Mouse (Mus musculus) lung, postnatal 0 days (tissue): ENCODE measurements around the gene Trak1. TPM values are rescaled to one million over a fixed set of nuclear protein-coding genes. Genes with fewer than 3 reads are reported as not detected.

Experiments
- ATAC-seq: fragments of 200-750 bp; cut with Nextera tagmentation; 2 replicates; pipeline ENCODE4 v1.8.0; 2017; ENCODE audit warnings: moderate library complexity
- DNase-seq: peaks from one replicate; pipeline ENCODE4 v3.0.0-alpha.2; 2016; ENCODE audit warnings: low spot score
- H3K27ac ChIP-seq: fragments of 300-500 bp; sonication (generic); 2 replicates; pipeline ENCODE4 v1.5.1; 2014; ENCODE audit warnings: antibody characterized with exemption, mild to moderate bottlenecking, low read length, mixed read lengths
- H3K27me3 ChIP-seq: fragments of 300-500 bp; sonication (generic); replicated peaks from 2 replicates; pipeline ENCODE4 v1.6.1; 2014; ENCODE audit warnings: low read length, mixed read lengths; ENCODE audit not compliant: insufficient read depth
- H3K36me3 ChIP-seq: fragments of 300-500 bp; sonication (generic); 2 replicates; pipeline ENCODE4 v1.6.1; 2014; ENCODE audit warnings: low read length, mixed read lengths; ENCODE audit not compliant: insufficient read depth
- H3K4me1 ChIP-seq: fragments of 300-500 bp; sonication (generic); 2 replicates; pipeline ENCODE4 v1.6.1; 2014; ENCODE audit warnings: antibody characterized with exemption, low read depth, low read length, mixed read lengths; ENCODE audit not compliant: insufficient read depth
- H3K4me2 ChIP-seq: fragments of 300-500 bp; sonication (generic); replicated peaks from 2 replicates; pipeline ENCODE4 v1.6.1; 2014; ENCODE audit warnings: low read depth, mild to moderate bottlenecking, low read length, moderate library complexity, mixed read lengths
- H3K4me3 ChIP-seq: fragments of 300-500 bp; sonication (generic); 2 replicates; pipeline ENCODE4 v1.5.1; 2014; ENCODE audit warnings: low read depth, low read length
- H3K9ac ChIP-seq: fragments of 300-500 bp; sonication (generic); replicated peaks from 2 replicates; pipeline ENCODE4 v1.6.1; 2014; ENCODE audit warnings: low read depth, mild to moderate bottlenecking
- H3K9me3 ChIP-seq: fragments of 300-500 bp; sonication (generic); 2 replicates; pipeline ENCODE4 v1.6.1; 2016; ENCODE audit warnings: low read length, mixed read lengths
- CTCF ChIP-seq: IDR thresholded peaks from 2 replicates; pipeline ENCODE4 v1.5.1; 2016; ENCODE audit warnings: antibody characterized with exemption, mild to moderate bottlenecking
- EP300 ChIP-seq: IDR thresholded peaks from 2 replicates; pipeline ENCODE4 v1.6.1; 2016; ENCODE audit warnings: antibody characterized with exemption, mild to moderate bottlenecking, control low read depth
- WGBS: fragments of 180-500 bp; shearing (Covaris S2); extraction: QIAGEN DNeasy Blood & Tissue Kit; methylation state at CpG from one replicate; pipeline ENCODE4 v1.1.7; 2014; 5-methylcytosine and 5-hydroxymethylcytosine counted together
- polyA plus RNA-seq: library from polyadenylated mRNA; unstranded; fragments of >200 nt; fragmentation: Nextera tagmentation; extraction: Ambion mirVana; gene quantifications from 2 replicates; pipeline ENCODE4 v1.2.1, GENCODE M21; 2015

Trak1 gene
- polyA plus RNA-seq, 1 experiment from 2014 or later, result 28.6 TPM

GRCm38 (mm10) chr9:121389258-121389657 lies 92.0 kb downstream of the Trak1 start:
- Histone ChIP-seq H3K36me3 (no peaks in the 10 kb centered on the region), H3K9me3 (no peaks in the 10 kb centered on the region), H3K27ac (no peak overlapping the region), H3K4me2 (no peak overlapping the region), H3K9ac (no peak overlapping the region), H3K4me1 (peaks cover 10% of the 10 kb centered on the region; the same call in 1 of the 2 replicates), H3K4me3 (no peak overlapping the region), H3K27me3 (no peaks in the 10 kb centered on the region)
- DNase-seq (no peak), ATAC-seq (no peak)
- WGBS, result 86% methylated on average over 10 of the region's 10 CpGs
- no peak for TF ChIP-seq CTCF
- no peak for TF ChIP-seq EP300

- ATAC-seq (no peak), DNase-seq (no peak)
- peak; percentile 32 for TF ChIP-seq CTCF
- TF ChIP-seq EP300, result no peak
- Histone ChIP-seq H3K9me3 (no peaks in the 10 kb centered on the region), H3K4me1 (peaks cover 10% of the 10 kb centered on the region; the same call in 1 of the 2 replicates), H3K4me2 (no peak overlapping the region), H3K36me3 (no peaks in the 10 kb centered on the region), H3K27ac (no peak overlapping the region), H3K9ac (no peak overlapping the region), H3K4me3 (no peak overlapping the region), H3K27me3 (no peaks in the 10 kb centered on the region)
- WGBS, result 90% methylated on average over 13 of the region's 13 CpGs
Measured at GRCm38 (mm10) chr9:121391898-121392297, 94.6 kb downstream of the Trak1 start.

- peak; percentile 86 for DNase-seq
- ATAC-seq, result peak; percentile 62
- Histone ChIP-seq H3K27me3 (no peaks in the 10 kb centered on the region), H3K9ac (no peak overlapping the region), H3K4me1 (peaks cover 12% of the 10 kb centered on the region; the same call in 1 of the 2 replicates), H3K4me2 (no peak overlapping the region), H3K27ac (no peak overlapping the region), H3K36me3 (no peaks in the 10 kb centered on the region), H3K4me3 (no peak overlapping the region), H3K9me3 (no peaks in the 10 kb centered on the region)
- WGBS, result 25% methylated on average over 5 of the region's 5 CpGs
- peak; percentile 94 for TF ChIP-seq CTCF
- TF ChIP-seq EP300, result no peak
Measured at GRCm38 (mm10) chr9:121392427-121392826, 95.1 kb downstream of the Trak1 start.

GRCm38 (mm10) chr9:121393104-121393503 lies 95.8 kb downstream of the Trak1 start:
- Histone ChIP-seq H3K4me2 (no peak overlapping the region), H3K4me3 (no peak overlapping the region), H3K27me3 (no peaks in the 10 kb centered on the region), H3K9me3 (no peaks in the 10 kb centered on the region), H3K4me1 (peaks cover 9% of the 10 kb centered on the region), H3K36me3 (no peaks in the 10 kb centered on the region), H3K9ac (no peak overlapping the region), H3K27ac (no peak overlapping the region)
- ATAC-seq (no peak), DNase-seq (no peak)
- 95% methylated on average over 4 of the region's 4 CpGs for WGBS
- peak; percentile 60 for TF ChIP-seq CTCF
- TF ChIP-seq EP300, result no peak

GRCm38 (mm10) chr9:121394882-121395281 lies 97.6 kb downstream of the Trak1 start:
- H3K27ac ChIP-seq, result no peak overlapping the region
- H3K4me3 ChIP-seq, result no peak overlapping the region
- no peak overlapping the region for H3K9ac ChIP-seq
- no peaks in the 10 kb centered on the region for H3K27me3 ChIP-seq
- TF ChIP-seq EP300 (no peak), CTCF (no peak)
- H3K36me3 ChIP-seq, result no peaks in the 10 kb centered on the region
- no peak overlapping the region for H3K4me2 ChIP-seq
- ATAC-seq, result no peak
- H3K4me1 ChIP-seq, result peaks cover 6% of the 10 kb centered on the region
- WGBS, result 70% methylated on average over 2 of the region's 2 CpGs
- no peaks in the 10 kb centered on the region for H3K9me3 ChIP-seq
- DNase-seq, result no peak

- TF ChIP-seq CTCF (no peak), EP300 (no peak; the same call in 1 of the 2 replicates)
- DNase-seq (no peak), ATAC-seq (peak; percentile 50)
- Histone ChIP-seq H3K9ac (no peak overlapping the region), H3K4me2 (no peak overlapping the region), H3K27ac (no peak overlapping the region), H3K9me3 (no peaks in the 10 kb centered on the region), H3K4me3 (no peak overlapping the region), H3K4me1 (peaks cover 6% of the 10 kb centered on the region), H3K27me3 (no peaks in the 10 kb centered on the region), H3K36me3 (no peaks in the 10 kb centered on the region)
- WGBS, result 89% methylated on average over 5 of the region's 5 CpGs
Measured at GRCm38 (mm10) chr9:121395812-121396211, 98.5 kb downstream of the Trak1 start.
